Mouse (Mus musculus): Measurements from ENCODE around the gene Prkar2a.
A peak's percentile ranks its signal among the peaks of the same experiment; 100 is the strongest.

GRCm38 (mm10) chr9:108796351-108796981 lies 107.4 kb downstream of the Prkar2a start:
- TF ChIP-seq POLR2A (IDR thresholded peaks at IDR 0.05; ENCODE audit: insufficient read length, low read depth) (no peak), USF1 (IDR thresholded peaks at IDR 0.05; ENCODE audit: low read depth) (no peak), MAX (IDR thresholded peaks at IDR 0.05; ENCODE audit: low read depth) (no peak), POLR2AphosphoS2 (IDR thresholded peaks at IDR 0.05; ENCODE audit: insufficient read length, low read depth) (no peak), TCF12 (IDR thresholded peaks at IDR 0.05; ENCODE audit: insufficient read depth, poor library complexity, severe bottlenecking) (no peak), MYOD1 (IDR thresholded peaks at IDR 0.05; ENCODE audit: control insufficient read depth in 1 of 3, insufficient read length in 2 of 3, low read depth in 2 of 3) (no peak), CEBPB (IDR thresholded peaks at IDR 0.05; ENCODE audit: insufficient read depth, poor library complexity, severe bottlenecking) (peak; percentile 49; the same call in 1 of the 2 replicates), REST (IDR thresholded peaks at IDR 0.05; ENCODE audit: insufficient read depth, insufficient read length) (no peak), TCF3 (IDR thresholded peaks at IDR 0.05; ENCODE audit: insufficient read length, low read depth) (no peak), MYOG (IDR thresholded peaks at IDR 0.05; ENCODE audit: control insufficient read depth in 1 of 3, insufficient read depth in 1 of 3, insufficient read length in 2 of 3, low read depth in 2 of 3) (no peak), E2F4 (IDR thresholded peaks at IDR 0.05; ENCODE audit: insufficient read depth) (no peak), SRF (IDR thresholded peaks at IDR 0.05; ENCODE audit: control insufficient read depth, insufficient read length, low read depth) (no peak)
